Mouse (Mus musculus): ENCODE measurements around the gene Sf3b4. TPM values are rescaled to one million over a fixed set of nuclear protein-coding genes. Genes with fewer than 3 reads are reported as not detected.

Sf3b4 gene
- total RNA-seq, 1 experiment, result 91.1 TPM

- in situ Hi-C loops (cut with MboI; ENCODE audit: low sequenced_read_pairs in 2 of 2, unreplicated experiment in 2 of 2), result no loop called here
- DNase-seq (ENCODE audit: low read depth, low spot score), result no peak
- H3K27ac ChIP-seq (ENCODE audit: insufficient read depth, low read depth, low read length, poor library complexity, severe bottlenecking), result no peak overlapping the region
Observed at GRCm38 (mm10) chr3:96133327-96133905, 38.7 kb upstream of the Sf3b4 start.

GRCm38 (mm10) chr3:96135011-96135410, 37.1 kb upstream of the Sf3b4 start:
- Histone ChIP-seq H3K9ac (ENCODE audit: insufficient read depth, low read depth, low read length, poor library complexity, severe bottlenecking) (no peak overlapping the region), H3K36me3 (ENCODE audit: control insufficient read depth, insufficient read depth, low read length, poor library complexity, severe bottlenecking) (no peaks in the 10 kb centered on the region), H3K4me3 (ENCODE audit: insufficient read depth in 1 of 2, low read depth in 1 of 2, low read length in 2 of 2, poor library complexity in 1 of 2, severe bottlenecking in 1 of 2) (no peak overlapping the region), H3K27ac (ENCODE audit: insufficient read depth, low read depth, low read length, poor library complexity, severe bottlenecking) (no peak overlapping the region), H3K9me3 (ENCODE audit: control insufficient read depth, insufficient read depth, low read depth, low read length) (no peaks in the 10 kb centered on the region), H3K4me1 (ENCODE audit: control insufficient read depth in 2 of 2, insufficient read depth in 2 of 2, low read length in 2 of 2, poor library complexity in 1 of 2) (peaks cover 0 to 3% of the 10 kb centered on the region in 2 experiments; a peak in 1 of 4 replicates)
- TF ChIP-seq MAFK (IDR thresholded peaks at IDR 0.05; ENCODE audit: insufficient read depth, low read depth, low read length) (no peak), ZC3H11A (IDR thresholded peaks at IDR 0.05; ENCODE audit: borderline replicate concordance, low read depth, low read length) (no peak), CHD2 (IDR thresholded peaks at IDR 0.05; ENCODE audit: low read depth, low read length) (no peak), ZNF384 (IDR thresholded peaks at IDR 0.05; ENCODE audit: low read depth, low read length) (no peak), HCFC1 (IDR thresholded peaks at IDR 0.05; ENCODE audit: borderline replicate concordance, insufficient read depth, low read length) (no peak)
- in situ Hi-C loops (cut with MboI; ENCODE audit: low sequenced_read_pairs in 2 of 2, unreplicated experiment in 2 of 2), result no loop called here
- no peak for DNase-seq (ENCODE audit: low read depth, low spot score)

More at GRCm38 (mm10) chr3:96133327-96133905, 38.7 kb upstream of the Sf3b4 start:
- no peak for TF ChIP-seq ZC3H11A (IDR thresholded peaks at IDR 0.05; ENCODE audit: borderline replicate concordance, low read depth, low read length)
- no peak for TF ChIP-seq CHD2 (IDR thresholded peaks at IDR 0.05; ENCODE audit: low read depth, low read length)
- TF ChIP-seq MAFK (IDR thresholded peaks at IDR 0.05; ENCODE audit: insufficient read depth, low read depth, low read length), result no peak
- no peak for TF ChIP-seq HCFC1 (IDR thresholded peaks at IDR 0.05; ENCODE audit: borderline replicate concordance, insufficient read depth, low read length)
- no peak for TF ChIP-seq ZNF384 (IDR thresholded peaks at IDR 0.05; ENCODE audit: low read depth, low read length)
- Histone ChIP-seq H3K9ac (ENCODE audit: insufficient read depth, low read depth, low read length, poor library complexity, severe bottlenecking) (no peak overlapping the region), H3K4me3 (ENCODE audit: insufficient read depth in 1 of 2, low read depth in 1 of 2, low read length in 2 of 2, poor library complexity in 1 of 2, severe bottlenecking in 1 of 2) (no peak overlapping the region), H3K36me3 (ENCODE audit: control insufficient read depth, insufficient read depth, low read length, poor library complexity, severe bottlenecking) (no peaks in the 10 kb centered on the region), H3K4me1 (ENCODE audit: control insufficient read depth in 2 of 2, insufficient read depth in 2 of 2, low read length in 2 of 2, poor library complexity in 1 of 2) (peaks cover 0 to 3% of the 10 kb centered on the region in 2 experiments; a peak in 1 of 4 replicates), H3K9me3 (ENCODE audit: control insufficient read depth, insufficient read depth, low read depth, low read length) (no peaks in the 10 kb centered on the region)

GRCm38 (mm10) chr3:96147950-96148349, 24.2 kb upstream of the Sf3b4 start:
- in situ Hi-C loops (cut with MboI; ENCODE audit: low sequenced_read_pairs in 2 of 2, unreplicated experiment in 2 of 2), result no loop called here
- Histone ChIP-seq H3K9me3 (ENCODE audit: control insufficient read depth, insufficient read depth, low read depth, low read length) (no peaks in the 10 kb centered on the region), H3K36me3 (ENCODE audit: control insufficient read depth, insufficient read depth, low read length, poor library complexity, severe bottlenecking) (peaks cover 5% of the 10 kb centered on the region), H3K9ac (ENCODE audit: insufficient read depth, low read depth, low read length, poor library complexity, severe bottlenecking) (no peak overlapping the region), H3K4me3 (ENCODE audit: insufficient read depth in 1 of 2, low read depth in 1 of 2, low read length in 2 of 2, poor library complexity in 1 of 2, severe bottlenecking in 1 of 2) (no peak overlapping the region), H3K27ac (ENCODE audit: insufficient read depth, low read depth, low read length, poor library complexity, severe bottlenecking) (no peak overlapping the region), H3K4me1 (ENCODE audit: control insufficient read depth in 2 of 2, insufficient read depth in 2 of 2, low read length in 2 of 2, poor library complexity in 1 of 2) (no peaks in the 10 kb centered on the region)
- TF ChIP-seq HCFC1 (IDR thresholded peaks at IDR 0.05; ENCODE audit: borderline replicate concordance, insufficient read depth, low read length) (no peak), CHD2 (IDR thresholded peaks at IDR 0.05; ENCODE audit: low read depth, low read length) (no peak), ZC3H11A (IDR thresholded peaks at IDR 0.05; ENCODE audit: borderline replicate concordance, low read depth, low read length) (0 out of 2 replicates have a peak, but pooled peaks have one; percentile 25), ZNF384 (IDR thresholded peaks at IDR 0.05; ENCODE audit: low read depth, low read length) (no peak), MAFK (IDR thresholded peaks at IDR 0.05; ENCODE audit: insufficient read depth, low read depth, low read length) (peak; percentile 63; the same call in 1 of the 2 replicates)
- peak; percentile 29 for DNase-seq (ENCODE audit: low read depth, low spot score)

- TF ChIP-seq ZNF384 (IDR thresholded peaks at IDR 0.05; ENCODE audit: low read depth, low read length) (no peak), ZC3H11A (IDR thresholded peaks at IDR 0.05; ENCODE audit: borderline replicate concordance, low read depth, low read length) (no peak), HCFC1 (IDR thresholded peaks at IDR 0.05; ENCODE audit: borderline replicate concordance, insufficient read depth, low read length) (no peak), MAFK (IDR thresholded peaks at IDR 0.05; ENCODE audit: insufficient read depth, low read depth, low read length) (no peak), CHD2 (IDR thresholded peaks at IDR 0.05; ENCODE audit: low read depth, low read length) (no peak)
- H3K36me3 ChIP-seq (ENCODE audit: control insufficient read depth, insufficient read depth, low read length, poor library complexity, severe bottlenecking), result peaks cover 13% of the 10 kb centered on the region
- no peak overlapping the region for H3K27ac ChIP-seq (ENCODE audit: insufficient read depth, low read depth, low read length, poor library complexity, severe bottlenecking)
- H3K9me3 ChIP-seq (ENCODE audit: control insufficient read depth, insufficient read depth, low read depth, low read length), result no peaks in the 10 kb centered on the region
- H3K4me3 ChIP-seq (ENCODE audit: insufficient read depth in 1 of 2, low read depth in 1 of 2, low read length in 2 of 2, poor library complexity in 1 of 2, severe bottlenecking in 1 of 2), result no peak overlapping the region
- peaks cover 3 to 9% of the 10 kb centered on the region in 2 experiments; a peak in 2 of 4 replicates for H3K4me1 ChIP-seq (ENCODE audit: control insufficient read depth in 2 of 2, insufficient read depth in 2 of 2, low read length in 2 of 2, poor library complexity in 1 of 2)
- no peak for DNase-seq (ENCODE audit: low read depth, low spot score)
- no peak overlapping the region for H3K9ac ChIP-seq (ENCODE audit: insufficient read depth, low read depth, low read length, poor library complexity, severe bottlenecking)
- in situ Hi-C loops (cut with MboI; ENCODE audit: low sequenced_read_pairs in 2 of 2, unreplicated experiment in 2 of 2), result no loop called here
Observed at GRCm38 (mm10) chr3:96151836-96152235, 20.3 kb upstream of the Sf3b4 start.
